Mouse (Mus musculus): ENCODE measurements around the gene Cdh8.

The Cdh8 gene

GRCm38 (mm10) chr8:99415966-99416781, at the start of gene Cdh8:
Gene Cdh8 (minus strand): TSS chr8:99416471.
- CTCF ChIA-PET: no interaction called here

DNA sequence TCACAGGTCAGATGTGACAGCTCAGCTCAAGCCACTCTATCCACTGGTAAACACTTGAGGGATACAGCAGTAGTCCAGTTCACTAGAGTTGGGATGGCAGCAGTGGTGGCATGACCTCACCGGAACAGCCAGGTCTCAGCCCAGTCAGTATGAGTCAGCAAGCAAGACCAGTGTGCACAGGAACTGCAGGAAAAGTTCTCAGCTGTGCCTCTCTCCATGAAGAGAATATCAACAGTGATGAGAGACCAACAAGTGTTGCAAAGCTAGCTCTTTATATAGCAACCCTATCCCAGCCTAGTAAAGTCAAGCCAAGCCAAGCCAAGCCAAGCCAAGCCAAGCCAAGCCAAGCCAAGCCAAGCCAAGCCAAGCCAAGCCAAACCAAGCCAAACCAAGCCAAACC, 30.2 kb upstream of the Cdh8 start:
- CTCF ChIA-PET: no interaction called here

DNA sequence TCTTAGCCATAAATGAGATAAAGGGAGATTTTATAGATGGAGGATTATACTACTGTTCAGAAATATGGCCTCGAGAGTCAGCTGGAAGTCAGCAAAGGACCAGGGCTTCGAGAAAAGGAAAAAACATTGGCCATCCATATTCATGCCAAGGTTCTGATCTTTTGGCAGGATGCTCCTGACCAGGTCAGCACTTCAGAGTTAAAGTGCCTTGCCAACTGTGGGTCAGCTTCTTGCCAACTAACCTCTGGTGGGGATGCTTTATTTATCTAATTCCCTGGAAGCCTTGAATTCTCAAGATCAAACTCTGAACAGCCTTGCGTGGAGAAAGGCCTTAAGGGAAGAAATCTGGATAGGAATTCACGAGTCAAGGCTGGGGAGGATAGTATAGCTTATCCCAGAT, 9.6 kb upstream of the Cdh8 start:
- CTCF ChIA-PET: no interaction called here

DNA sequence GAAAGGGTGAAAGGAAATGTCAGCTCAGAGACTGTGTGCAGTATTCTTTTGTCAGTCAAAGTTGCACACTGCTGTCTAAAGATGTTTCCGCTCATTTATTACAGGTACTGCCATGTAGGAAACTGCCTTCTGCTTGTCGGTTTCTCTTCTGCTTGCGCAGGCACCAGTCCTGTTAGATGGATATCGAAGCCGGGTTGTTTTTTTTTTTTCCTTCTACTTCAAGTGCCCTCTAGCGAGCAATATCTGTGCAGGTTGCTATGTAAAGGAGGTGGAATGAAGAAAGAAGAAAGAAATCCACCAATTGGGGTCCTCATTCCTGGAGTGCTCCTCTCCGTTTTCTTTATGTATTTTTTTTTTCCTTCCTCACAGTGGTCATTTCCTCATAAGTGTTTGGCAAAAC, 5.2 kb upstream of the Cdh8 start:
- CTCF ChIA-PET: no interaction called here

DNA sequence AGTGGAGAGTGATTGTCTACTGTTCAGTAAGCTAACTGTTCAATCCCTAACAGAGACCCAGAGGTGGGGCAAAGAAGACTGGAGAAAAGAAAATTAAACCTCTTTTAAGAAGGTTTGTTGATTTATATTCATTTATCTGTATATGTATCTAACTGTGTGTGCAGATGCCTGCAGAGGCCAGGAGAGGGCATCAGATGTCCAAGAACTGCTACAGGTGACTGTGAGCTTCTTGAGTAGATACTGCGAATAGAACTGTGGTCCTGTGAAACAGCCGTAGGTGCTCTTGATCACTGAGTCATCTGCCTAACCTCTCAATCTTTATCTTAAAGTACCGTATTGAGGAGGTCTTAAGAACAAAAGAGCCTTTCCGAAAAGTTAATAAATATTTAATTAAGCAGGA, 3.5 kb upstream of the Cdh8 start:
- CTCF ChIA-PET: no interaction called here

- CTCF ChIA-PET: no interaction called here
These were observed 1.2 kb upstream of the Cdh8 start for GRCm38 (mm10) chr8:99417456-99417855.

DNA sequence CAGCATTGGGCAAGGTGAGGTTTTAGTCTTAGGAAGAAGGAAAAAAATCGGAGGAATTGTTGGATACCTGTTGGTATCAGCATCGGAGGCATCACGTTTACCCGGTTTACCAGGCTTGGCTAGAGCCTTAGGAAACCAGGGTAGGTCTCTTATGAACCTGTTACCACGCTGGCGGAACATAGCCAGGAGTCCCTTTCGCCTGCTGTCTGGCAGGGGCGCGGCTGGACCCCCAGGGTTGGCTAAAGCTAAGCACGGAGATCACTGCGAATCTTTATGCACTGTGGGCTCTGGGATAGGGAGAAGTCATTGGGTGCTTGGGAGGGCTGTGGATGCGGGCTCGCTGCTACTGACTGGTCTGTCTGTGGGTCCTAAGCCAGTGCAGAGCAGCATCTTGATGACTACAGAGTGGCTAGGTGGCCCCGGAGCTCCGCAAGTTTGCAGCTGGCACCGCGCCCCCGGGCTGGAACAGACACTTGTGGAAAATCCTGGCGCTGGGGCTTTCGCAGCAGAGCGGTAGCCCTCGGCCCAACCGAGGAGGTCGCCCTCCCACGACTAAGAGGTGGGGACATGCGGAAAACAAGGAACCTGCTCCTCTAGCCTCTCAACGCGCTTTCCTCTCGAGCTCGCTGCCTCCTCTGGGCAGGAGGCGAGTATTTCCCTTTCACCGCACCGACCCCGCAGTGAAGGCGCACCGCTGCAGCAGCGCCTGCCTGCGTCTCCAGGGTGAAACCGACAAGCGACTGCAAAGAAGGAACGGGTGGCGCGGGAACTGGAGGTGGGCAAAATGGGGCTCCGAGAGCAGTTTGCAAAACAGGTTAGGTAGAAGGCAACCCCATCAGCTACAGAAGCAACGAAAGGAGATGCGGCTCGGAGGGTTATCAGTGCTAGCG, 950 bp downstream of the Cdh8 start:
- CTCF ChIA-PET: no interaction called here

DNA sequence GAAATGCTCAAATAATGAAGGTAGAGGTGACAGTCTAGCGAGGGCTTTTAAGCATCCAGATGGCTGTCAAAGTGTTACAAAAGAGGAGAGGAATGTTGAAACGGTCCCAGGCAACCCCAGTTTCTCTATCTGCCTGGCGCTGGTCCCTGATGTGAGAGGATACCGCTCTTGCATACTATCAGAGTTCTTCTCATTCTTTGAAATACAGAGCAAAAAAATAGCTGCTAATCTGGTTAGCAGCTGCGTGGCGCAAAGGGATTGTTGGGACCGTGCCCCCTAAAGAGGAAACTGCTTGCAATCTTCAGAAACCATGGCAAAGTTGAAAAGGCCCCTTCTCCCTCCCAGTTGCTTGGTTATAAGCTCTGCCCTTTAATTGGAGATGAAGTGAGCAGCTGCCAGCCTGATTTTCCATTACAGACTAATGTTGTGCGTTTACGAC, 1.8 kb downstream of the Cdh8 start:
- CTCF ChIA-PET: no interaction called here

DNA sequence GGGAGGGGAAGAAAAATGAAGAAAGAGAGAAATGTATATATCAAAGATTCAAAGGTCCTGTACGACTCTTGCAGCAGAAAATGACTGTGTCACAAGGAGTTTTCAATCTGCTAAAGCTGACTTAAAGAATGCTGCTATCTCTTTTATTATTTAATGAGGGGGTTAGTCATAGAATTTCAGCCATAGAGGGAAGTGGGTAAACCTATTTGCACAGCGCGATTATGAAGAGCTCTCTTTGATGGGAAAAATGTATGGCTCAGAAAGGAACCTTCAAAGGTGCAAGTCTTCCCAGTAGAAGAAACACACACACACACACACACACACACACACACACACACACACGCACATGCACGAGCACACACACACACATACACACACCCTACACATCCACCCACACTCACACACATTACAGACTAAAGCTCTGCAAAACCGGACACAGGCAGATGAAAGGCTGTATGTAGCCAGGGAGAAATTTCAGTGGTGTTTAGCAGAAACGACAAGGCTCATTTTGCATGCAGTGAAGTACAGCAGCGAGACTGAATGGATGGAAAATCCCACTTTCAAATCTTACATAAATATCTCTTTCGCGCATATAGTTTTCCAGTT, 2.3 kb downstream of the Cdh8 start:
- CTCF ChIA-PET: no interaction called here

DNA sequence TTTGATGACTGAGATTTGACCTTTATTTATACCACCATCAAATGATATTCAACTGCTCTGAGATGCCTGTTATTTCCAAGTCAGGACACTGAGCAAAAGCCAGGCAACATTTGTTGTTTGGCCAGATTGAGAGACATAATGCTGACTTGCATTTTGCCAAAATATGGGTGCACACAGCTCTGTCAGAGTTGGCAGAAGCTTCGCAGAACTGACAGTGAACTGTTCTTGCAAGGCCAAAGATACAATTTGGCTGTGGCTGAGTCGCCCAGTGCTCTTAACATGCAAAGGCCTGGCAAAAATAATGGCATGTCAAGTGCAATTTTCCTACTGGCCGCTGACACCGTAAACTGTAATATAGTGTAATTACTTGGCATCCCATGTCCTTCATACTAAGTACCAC, 22.4 kb downstream of the Cdh8 start:
- CTCF ChIA-PET: no interaction called here

DNA sequence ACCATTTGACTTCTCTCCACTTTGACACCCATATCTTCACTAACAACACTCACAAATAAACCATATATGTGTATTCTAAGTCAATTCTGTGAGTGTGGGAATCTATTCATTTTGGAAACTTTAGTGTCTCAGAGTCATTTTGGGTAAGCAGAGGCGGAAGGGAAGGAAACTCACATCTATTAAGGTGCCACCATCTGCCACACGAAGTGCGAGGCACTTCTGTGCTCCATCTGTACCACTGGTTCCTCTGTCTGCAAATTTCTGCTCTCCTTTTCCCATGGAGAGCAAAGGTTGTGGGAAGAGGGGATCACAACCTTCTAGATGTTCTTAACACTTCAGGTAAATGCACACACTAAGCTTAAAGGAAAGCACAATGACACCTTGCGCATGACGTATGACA, 46.2 kb downstream of the Cdh8 start:
- CTCF ChIA-PET: no interaction called here

- CTCF ChIA-PET: no interaction called here
These were observed 47.1 kb downstream of the Cdh8 start for GRCm38 (mm10) chr8:99369166-99369565.

DNA sequence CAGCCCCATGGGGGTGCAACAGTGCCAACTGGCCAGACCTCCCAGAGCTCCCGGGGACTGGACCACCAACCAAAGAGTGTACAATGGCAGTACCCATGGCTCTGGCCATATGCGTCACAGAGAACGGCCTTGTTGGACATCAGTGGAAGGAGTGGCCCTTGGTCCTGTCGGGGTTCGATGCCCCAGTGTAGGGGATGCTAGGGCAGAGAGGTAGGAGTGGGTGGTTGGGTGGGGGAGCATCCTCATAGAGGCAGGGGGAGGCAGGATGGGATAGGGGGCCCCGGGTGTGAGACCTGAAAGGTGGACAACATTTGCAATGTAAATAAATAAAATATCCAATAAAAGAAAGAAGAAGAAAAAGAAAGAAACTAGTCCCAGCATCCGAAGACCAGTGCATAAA, 47.8 kb downstream of the Cdh8 start:
- CTCF ChIA-PET: no interaction called here

- CTCF ChIA-PET: no interaction called here
These were observed 62.3 kb downstream of the Cdh8 start for GRCm38 (mm10) chr8:99353923-99354322.

GRCm38 (mm10) chr8:99353221-99353620, 63.0 kb downstream of the Cdh8 start:
- CTCF ChIA-PET: no interaction called here

- CTCF ChIA-PET: no interaction called here
These were observed 66.8 kb downstream of the Cdh8 start for GRCm38 (mm10) chr8:99349456-99349855.

DNA sequence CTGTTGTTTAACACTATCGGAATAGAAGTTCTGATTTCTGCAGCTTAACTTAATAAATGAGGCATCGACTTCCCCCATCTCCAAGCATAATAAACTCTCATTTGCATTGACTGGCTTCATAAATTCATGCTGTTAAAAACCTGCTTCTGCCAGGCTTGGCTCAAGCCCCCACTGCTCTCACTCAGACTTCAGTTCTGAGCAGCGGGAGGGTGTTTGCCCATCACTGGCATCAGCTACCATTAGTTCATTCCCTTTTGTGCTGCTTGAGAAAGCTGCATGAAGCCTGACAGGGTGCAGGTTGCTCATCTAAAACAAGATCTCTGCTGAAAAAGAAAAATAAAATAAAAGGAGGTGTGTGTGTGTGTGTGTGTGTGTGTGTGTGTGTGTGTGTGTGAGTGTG, 67.7 kb downstream of the Cdh8 start:
- CTCF ChIA-PET: no interaction called here

- CTCF ChIA-PET: no interaction called here
These were observed 77.0 kb downstream of the Cdh8 start for GRCm38 (mm10) chr8:99339310-99339709.

GRCm38 (mm10) chr8:99327559-99327958, 88.7 kb downstream of the Cdh8 start:
- CTCF ChIA-PET: interaction anchor here (0.6 kb wide), 1 partner anchor 144 kb away, joined by 3 read pairs; no protein-coding TSS in a partner anchor

DNA sequence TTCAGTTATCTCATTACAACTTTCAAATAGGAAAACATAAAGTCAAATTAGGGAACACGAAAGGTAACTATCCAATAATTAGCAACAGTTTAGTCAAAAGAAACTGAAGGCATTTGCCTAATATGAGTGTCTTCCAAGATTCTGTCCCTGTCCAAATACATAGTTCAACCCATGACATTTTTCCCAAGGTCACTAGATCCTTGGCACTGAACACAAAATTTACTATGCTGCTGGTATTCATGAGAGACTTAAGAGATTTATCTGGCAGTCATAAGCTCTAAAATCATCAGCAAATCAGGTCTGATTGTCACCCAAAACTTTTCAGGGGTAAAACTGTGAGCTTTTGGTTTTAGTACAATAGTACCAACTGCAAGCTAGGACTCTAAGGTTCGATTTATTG, 101.7 kb downstream of the Cdh8 start:
- CTCF ChIA-PET: no interaction called here

DNA sequence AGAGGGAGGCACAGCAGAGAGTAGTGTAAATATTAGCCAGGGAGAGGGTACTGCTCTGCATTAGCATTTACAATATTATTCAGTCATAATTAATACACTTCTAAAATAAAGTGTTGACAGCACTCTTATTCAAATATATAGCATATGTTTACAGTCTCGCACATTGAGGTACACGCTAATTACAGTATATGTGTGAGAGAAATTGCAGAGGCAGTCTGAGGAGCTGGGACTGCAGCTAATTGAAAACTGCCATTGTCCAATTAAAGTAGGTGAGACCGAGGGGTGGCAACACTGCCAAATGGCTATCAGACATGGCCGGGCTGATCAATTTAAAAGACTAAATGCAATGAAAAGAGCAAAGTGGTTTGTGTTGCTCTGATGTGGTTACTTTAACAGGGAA, 112.1 kb downstream of the Cdh8 start:
- CTCF ChIA-PET: no interaction called here

DNA sequence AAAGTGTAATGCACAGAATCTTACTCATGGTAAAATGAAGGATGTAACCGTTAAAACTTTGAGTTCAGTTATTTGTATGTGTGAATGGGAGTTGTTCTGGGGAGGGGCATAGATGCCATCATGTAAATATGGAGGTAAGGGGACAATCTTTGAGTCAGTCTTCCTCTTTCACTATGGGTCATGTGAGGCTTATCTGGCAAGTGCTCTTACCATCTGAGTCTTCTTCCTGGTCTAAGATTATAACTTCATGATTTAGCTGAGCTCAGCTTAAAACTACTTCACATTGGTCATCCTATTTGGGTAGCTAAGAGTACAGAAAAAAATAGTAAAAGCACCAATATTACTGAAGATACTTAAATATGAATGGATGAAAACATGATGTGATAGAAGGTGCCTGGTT, 126.1 kb downstream of the Cdh8 start:
- CTCF ChIA-PET: no interaction called here

DNA sequence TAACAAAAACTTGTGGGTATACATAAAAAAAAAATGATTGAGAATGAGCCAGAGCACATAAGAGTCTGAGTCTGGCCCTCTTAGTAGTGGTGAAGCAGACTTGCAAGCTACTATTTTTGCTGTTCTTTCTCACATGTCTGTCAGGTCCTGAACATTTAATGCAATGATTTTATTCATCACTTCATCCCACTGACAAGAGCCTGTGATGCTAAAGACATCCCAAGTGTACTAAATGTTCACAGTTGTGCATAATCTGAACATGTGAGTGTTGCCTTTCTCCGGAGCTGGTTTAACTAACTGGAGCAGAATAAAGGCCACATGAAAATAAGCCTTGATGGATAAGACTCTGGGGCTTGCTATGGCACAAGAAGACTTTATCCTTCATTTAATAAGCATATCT, 131.2 kb downstream of the Cdh8 start:
- CTCF ChIA-PET: no interaction called here
